Mouse (Mus musculus) liver, embryonic 13.5 days (tissue): ENCODE data around the gene Fam189a2. TPM values are rescaled to one million over a fixed set of nuclear protein-coding genes. Genes with fewer than 3 reads are reported as not detected.

Source experiments
- ATAC-seq: fragments of 200-750 bp; cut with Nextera tagmentation; 2 replicates; pipeline ENCODE4 v1.8.0; 2017; ENCODE audit warnings: low read depth, mild to moderate bottlenecking, moderate number of reproducible peaks, moderate library complexity
- DNase-seq: peaks from one replicate; pipeline ENCODE4 v3.0.0; 2022
- H3K27ac ChIP-seq: fragments of 300-500 bp; sonication (generic); 2 replicates; pipeline ENCODE4 v1.5.1; 2015; ENCODE audit warnings: moderate library complexity, mild to moderate bottlenecking, inconsistent platforms
- H3K27me3 ChIP-seq: fragments of 300-500 bp; sonication (generic); 2 replicates; pipeline ENCODE4 v1.6.1; 2015; ENCODE audit warnings: mild to moderate bottlenecking, inconsistent platforms
- H3K36me3 ChIP-seq: fragments of 300-500 bp; sonication (generic); 2 replicates; pipeline ENCODE4 v1.6.1; 2015; ENCODE audit warnings: mild to moderate bottlenecking, inconsistent platforms
- H3K4me1 ChIP-seq: fragments of 300-500 bp; sonication (generic); replicated peaks from 2 replicates; pipeline ENCODE4 v1.6.1; 2015; ENCODE audit warnings: inconsistent platforms
- H3K4me2 ChIP-seq: fragments of 300-500 bp; sonication (generic); 2 replicates; pipeline ENCODE4 v1.6.1; 2015; ENCODE audit warnings: inconsistent platforms, mild to moderate bottlenecking, moderate library complexity
- H3K4me3 ChIP-seq: fragments of 300-500 bp; sonication (generic); replicated peaks from 2 replicates; pipeline ENCODE4 v1.5.1; 2015; ENCODE audit warnings: mild to moderate bottlenecking, inconsistent platforms
- H3K9ac ChIP-seq: fragments of 300-500 bp; sonication (generic); 2 replicates; pipeline ENCODE4 v1.6.1; 2015; ENCODE audit warnings: mild to moderate bottlenecking, inconsistent platforms
- H3K9me3 ChIP-seq: fragments of 300-500 bp; sonication (generic); replicated peaks from 2 replicates; pipeline ENCODE4 v1.6.1; 2016; ENCODE audit warnings: inconsistent platforms
- WGBS: fragments of 180-500 bp; shearing (Covaris S2); methylation state at CpG from one replicate; pipeline ENCODE4 v1.1.7; 2015; ENCODE audit not compliant: insufficient replicate concordance; 5-methylcytosine and 5-hydroxymethylcytosine counted together
- polyA plus RNA-seq: library from polyadenylated mRNA; unstranded; fragments of >200 nt; fragmentation: Nextera tagmentation; extraction: Ambion mirVana; gene quantifications from 2 replicates; pipeline ENCODE4 v1.2.1, GENCODE M21; 2015

The Fam189a2 gene
- polyA plus RNA-seq, 1 experiment from 2014 or later: 0.05 TPM

- Histone ChIP-seq H3K4me3 (no peak overlapping the region), H3K9ac (no peak overlapping the region), H3K9me3 (no peaks in the 10 kb centered on the region), H3K27ac (no peak overlapping the region), H3K27me3 (no peaks in the 10 kb centered on the region), H3K4me2 (no peak overlapping the region), H3K36me3 (no peaks in the 10 kb centered on the region), H3K4me1 (no peaks in the 10 kb centered on the region)
- no peak for ATAC-seq
- 53% methylated on average over 2 of the region's 2 CpGs for WGBS
- no peak for DNase-seq
Measured at GRCm38 (mm10) chr19:24050514-24050913, 19.7 kb upstream of the Fam189a2 start.

DNA sequence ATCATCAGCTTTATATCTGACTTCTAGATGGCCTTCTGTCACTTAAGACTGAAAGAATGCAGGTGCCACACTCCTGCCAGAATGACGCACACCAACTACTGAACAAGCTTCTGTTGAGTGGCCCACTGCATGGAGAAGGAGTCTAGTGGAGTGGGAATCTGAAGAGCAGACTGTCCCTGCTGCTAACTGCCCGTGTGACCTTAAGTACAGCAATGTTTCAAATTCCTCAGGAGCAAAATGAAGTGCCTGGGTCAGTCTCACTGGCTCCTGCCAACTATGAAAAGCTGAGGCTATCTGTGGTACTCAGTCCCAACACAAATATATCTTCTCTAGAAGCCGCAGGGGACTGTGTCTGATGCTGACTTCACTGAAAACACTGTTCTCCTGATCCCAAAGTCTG lies 18.5 kb upstream of the Fam189a2 start:
- no peaks in the 10 kb centered on the region for H3K27me3 ChIP-seq
- no peaks in the 10 kb centered on the region for H3K4me1 ChIP-seq
- 57% methylated on average over 3 of the region's 3 CpGs for WGBS
- DNase-seq (no peak), ATAC-seq (no peak)
- H3K9ac ChIP-seq: no peak overlapping the region
- H3K27ac ChIP-seq: no peak overlapping the region
- H3K4me2 ChIP-seq: no peak overlapping the region
- H3K9me3 ChIP-seq: no peaks in the 10 kb centered on the region
- no peak overlapping the region for H3K4me3 ChIP-seq
- no peaks in the 10 kb centered on the region for H3K36me3 ChIP-seq

DNA sequence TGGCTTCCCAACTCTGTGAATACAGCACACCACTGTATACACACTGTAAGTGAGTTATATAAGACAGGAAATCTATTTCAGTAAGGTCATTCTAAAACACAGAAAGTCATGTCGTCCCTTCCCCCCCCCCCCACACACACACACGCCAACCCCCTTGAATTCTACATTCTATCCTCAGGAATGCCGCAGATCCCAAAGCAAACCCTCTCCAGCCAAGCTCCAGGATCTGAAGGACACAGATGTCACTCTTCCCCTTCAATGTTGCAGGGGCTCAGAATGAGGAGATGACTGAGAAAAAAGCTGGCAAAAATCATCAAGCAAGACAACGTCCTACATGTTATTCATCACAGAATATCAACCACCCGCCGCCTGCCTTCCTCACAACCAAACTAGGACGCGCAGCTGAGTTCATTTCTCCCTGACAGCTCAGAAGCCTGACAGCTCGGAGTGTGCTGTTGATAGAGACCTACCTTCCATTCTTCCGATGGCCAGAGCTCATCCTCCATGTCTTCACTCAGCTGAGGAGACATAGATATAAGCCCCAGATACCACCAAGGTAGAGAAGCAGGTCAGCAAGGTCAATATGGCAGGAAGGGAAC lies 15.7 kb upstream of the Fam189a2 start:
- no peak overlapping the region for H3K27ac ChIP-seq
- no peak overlapping the region for H3K4me2 ChIP-seq
- no peaks in the 10 kb centered on the region for H3K9me3 ChIP-seq
- H3K27me3 ChIP-seq: no peaks in the 10 kb centered on the region
- no peak for DNase-seq
- H3K36me3 ChIP-seq: no peaks in the 10 kb centered on the region
- H3K4me1 ChIP-seq: no peaks in the 10 kb centered on the region
- ATAC-seq: no peak
- 72% methylated on average over 10 of the region's 10 CpGs for WGBS
- no peak overlapping the region for H3K4me3 ChIP-seq
- H3K9ac ChIP-seq: no peak overlapping the region

GRCm38 (mm10) chr19:24042387-24042786 lies 11.6 kb upstream of the Fam189a2 start:
- H3K9ac ChIP-seq: no peak overlapping the region
- H3K4me3 ChIP-seq: no peak overlapping the region
- no peaks in the 10 kb centered on the region for H3K36me3 ChIP-seq
- H3K27ac ChIP-seq: no peak overlapping the region
- no peak for DNase-seq
- no peaks in the 10 kb centered on the region for H3K9me3 ChIP-seq
- H3K27me3 ChIP-seq: no peaks in the 10 kb centered on the region
- ATAC-seq: no peak
- no peak overlapping the region for H3K4me2 ChIP-seq
- H3K4me1 ChIP-seq: no peaks in the 10 kb centered on the region
- 75% methylated on average over 2 of the region's 2 CpGs for WGBS

GRCm38 (mm10) chr19:24039061-24039853 lies 8.4 kb upstream of the Fam189a2 start:
- no peak for ATAC-seq
- Histone ChIP-seq H3K36me3 (no peaks in the 10 kb centered on the region), H3K9ac (no peak overlapping the region), H3K27ac (no peak overlapping the region), H3K4me1 (no peaks in the 10 kb centered on the region), H3K9me3 (no peaks in the 10 kb centered on the region), H3K27me3 (no peaks in the 10 kb centered on the region; the same call in 1 of the 2 replicates), H3K4me2 (no peak overlapping the region), H3K4me3 (no peak overlapping the region)
- 66% methylated on average over 14 of the region's 14 CpGs for whole genome bisulfite sequencing
- DNase-seq: no peak

- no peak for DNase-seq
- no peak overlapping the region for H3K9ac ChIP-seq
- H3K36me3 ChIP-seq: no peaks in the 10 kb centered on the region
- H3K4me1 ChIP-seq: no peaks in the 10 kb centered on the region
- ATAC-seq: no peak
- 51% methylated on average over 3 of the region's 3 CpGs for WGBS
- H3K27me3 ChIP-seq: peaks cover 40% of the 10 kb centered on the region
- H3K4me2 ChIP-seq: no peak overlapping the region
- H3K27ac ChIP-seq: no peak overlapping the region
- no peaks in the 10 kb centered on the region for H3K9me3 ChIP-seq
- H3K4me3 ChIP-seq: no peak overlapping the region
Measured at GRCm38 (mm10) chr19:24034367-24034766, 3.5 kb upstream of the Fam189a2 start.

GRCm38 (mm10) chr19:24032654-24033236 lies 1.9 kb upstream of the Fam189a2 start:
- no peak overlapping the region for H3K27ac ChIP-seq
- no peaks in the 10 kb centered on the region for H3K4me1 ChIP-seq
- 22% methylated on average over 5 of the region's 5 CpGs for WGBS
- H3K27me3 ChIP-seq: peaks cover 56% of the 10 kb centered on the region
- H3K4me3 ChIP-seq: no peak overlapping the region
- H3K36me3 ChIP-seq: no peaks in the 10 kb centered on the region
- no peak overlapping the region for H3K9ac ChIP-seq
- no peaks in the 10 kb centered on the region for H3K9me3 ChIP-seq
- DNase-seq (no peak), ATAC-seq (no peak)
- no peak overlapping the region for H3K4me2 ChIP-seq

- Histone ChIP-seq H3K9ac (no peak overlapping the region), H3K36me3 (no peaks in the 10 kb centered on the region), H3K4me3 (peak overlapping the region; percentile 55), H3K4me2 (peak overlapping the region; percentile 67), H3K9me3 (no peaks in the 10 kb centered on the region), H3K27me3 (peaks cover 57% of the 10 kb centered on the region), H3K4me1 (no peaks in the 10 kb centered on the region), H3K27ac (no peak overlapping the region)
- ATAC-seq (0 out of 2 replicates have a peak, but pooled peaks have one; percentile 5), DNase-seq (no peak)
- WGBS: under 1% methylated on average over 36 of the region's 49 CpGs
Measured at GRCm38 (mm10) chr19:24030511-24030870, 328 bp downstream of the Fam189a2 start.

- no peak for DNase-seq
- H3K9me3 ChIP-seq: no peaks in the 10 kb centered on the region
- peak overlapping the region; percentile 67 for H3K4me2 ChIP-seq
- H3K36me3 ChIP-seq: no peaks in the 10 kb centered on the region
- H3K27me3 ChIP-seq: peaks cover 57% of the 10 kb centered on the region
- WGBS: 18% methylated on average over 20 of the region's 20 CpGs
- ATAC-seq: no peak
- H3K27ac ChIP-seq: no peak overlapping the region
- peak overlapping the region; percentile 55 for H3K4me3 ChIP-seq
- H3K9ac ChIP-seq: no peak overlapping the region
- no peaks in the 10 kb centered on the region for H3K4me1 ChIP-seq
Measured at GRCm38 (mm10) chr19:24029616-24030510, 956 bp downstream of the Fam189a2 start.

GRCm38 (mm10) chr19:24025876-24026275 lies 4.9 kb downstream of the Fam189a2 start:
- Histone ChIP-seq H3K4me1 (no peaks in the 10 kb centered on the region), H3K9ac (no peak overlapping the region), H3K4me2 (no peak overlapping the region), H3K27ac (no peak overlapping the region), H3K36me3 (no peaks in the 10 kb centered on the region), H3K27me3 (peaks cover 32% of the 10 kb centered on the region), H3K9me3 (no peaks in the 10 kb centered on the region), H3K4me3 (no peak overlapping the region)
- no peak for ATAC-seq
- no peak for DNase-seq
- 67% methylated on average over 5 of the region's 5 CpGs for WGBS

- Histone ChIP-seq H3K4me2 (no peak overlapping the region), H3K9ac (no peak overlapping the region), H3K27me3 (peaks cover 19% of the 10 kb centered on the region), H3K36me3 (no peaks in the 10 kb centered on the region), H3K4me3 (no peak overlapping the region), H3K9me3 (no peaks in the 10 kb centered on the region), H3K27ac (no peak overlapping the region), H3K4me1 (no peaks in the 10 kb centered on the region)
- DNase-seq (no peak), ATAC-seq (no peak)
- WGBS: 54% methylated on average over 1 of the region's 1 CpGs
Measured at GRCm38 (mm10) chr19:24024667-24025066, 6.2 kb downstream of the Fam189a2 start.
